Mouse (Mus musculus): Measurements from ENCODE around the gene Tgfb1i1. TPM values are rescaled to one million over a fixed set of nuclear protein-coding genes. Genes with fewer than 3 reads are reported as not detected.

Tgfb1i1 gene
- total RNA-seq, 2 experiments from 2014 or later, result 22.6 to 24.1 TPM

DNA sequence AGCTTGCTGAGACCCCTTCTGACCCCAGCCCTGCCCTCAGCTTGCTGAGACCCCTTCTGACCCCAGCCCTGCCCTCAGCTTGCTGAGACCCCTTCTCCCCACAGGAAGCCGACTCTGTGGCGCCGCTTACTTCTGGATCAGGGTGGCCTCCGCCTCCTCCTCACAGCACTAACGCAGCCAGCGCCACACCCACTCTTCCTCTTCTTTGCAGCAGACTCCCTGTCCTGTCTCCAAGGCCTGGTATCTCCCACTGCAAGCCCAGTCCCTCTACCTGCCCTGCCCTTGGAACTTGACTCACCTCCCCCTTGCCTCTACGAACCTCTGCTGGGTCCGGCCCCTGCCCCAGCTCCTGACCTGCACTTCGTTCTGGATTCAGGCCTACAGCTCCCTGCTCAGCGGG lies 2.7 kb upstream of the Tgfb1i1 start:
- DNase-seq (ENCODE audit: low spot score in 2 of 2), result no peak

DNA sequence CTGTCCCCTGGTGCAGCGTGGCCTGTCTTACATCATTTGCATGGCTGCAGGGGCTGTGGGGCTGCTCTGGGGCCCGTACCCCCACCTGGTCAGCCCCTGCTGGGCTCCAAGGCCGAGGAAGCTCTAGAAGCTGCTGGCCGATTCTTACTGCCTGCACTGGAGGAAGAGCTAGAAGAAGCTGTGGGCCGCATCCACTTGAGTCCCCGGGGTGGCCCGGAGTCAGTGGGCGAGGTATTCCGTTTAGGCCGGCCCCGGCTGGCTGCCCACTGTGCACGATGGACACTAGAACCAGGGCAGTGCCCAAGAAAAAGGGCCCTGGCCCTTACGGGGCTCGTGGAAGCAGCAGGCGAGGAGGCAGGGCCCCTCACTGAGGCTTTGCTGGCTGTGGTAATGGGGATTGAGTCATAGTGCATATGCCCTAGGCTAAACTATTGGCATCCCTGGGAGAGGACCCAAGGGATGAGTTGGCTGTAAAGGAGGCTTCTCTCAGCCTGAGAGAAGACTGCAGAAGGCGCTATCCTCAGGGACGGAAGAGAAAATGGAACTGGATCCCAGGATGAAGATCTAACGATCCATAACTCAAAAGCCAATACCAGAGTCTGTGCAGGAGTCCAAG lies 2.1 kb upstream of the Tgfb1i1 start:
- DNase-seq (ENCODE audit: low spot score in 2 of 2), result no peak

DNA sequence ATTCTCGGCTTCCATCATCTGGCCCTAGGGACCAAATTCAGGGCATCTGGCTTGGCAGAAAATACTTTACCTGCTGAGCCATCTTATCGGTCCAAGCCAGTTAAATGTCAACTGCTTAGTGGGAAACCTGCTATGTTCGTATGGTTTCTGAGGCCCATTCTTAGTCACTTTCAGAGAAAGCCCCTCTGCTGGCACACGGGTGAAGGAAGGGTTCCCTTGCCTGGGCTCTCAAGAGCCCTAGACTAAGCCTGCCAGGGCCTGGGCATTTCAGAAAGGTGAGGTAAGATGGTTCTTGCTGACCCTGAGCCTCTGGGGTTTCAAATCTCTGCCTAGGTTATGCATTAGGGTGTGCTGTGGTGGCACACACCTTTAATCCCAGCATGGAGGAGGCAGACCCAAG lies 1.1 kb upstream of the Tgfb1i1 start:
- DNase-seq (ENCODE audit: low spot score in 2 of 2), result no peak

DNA sequence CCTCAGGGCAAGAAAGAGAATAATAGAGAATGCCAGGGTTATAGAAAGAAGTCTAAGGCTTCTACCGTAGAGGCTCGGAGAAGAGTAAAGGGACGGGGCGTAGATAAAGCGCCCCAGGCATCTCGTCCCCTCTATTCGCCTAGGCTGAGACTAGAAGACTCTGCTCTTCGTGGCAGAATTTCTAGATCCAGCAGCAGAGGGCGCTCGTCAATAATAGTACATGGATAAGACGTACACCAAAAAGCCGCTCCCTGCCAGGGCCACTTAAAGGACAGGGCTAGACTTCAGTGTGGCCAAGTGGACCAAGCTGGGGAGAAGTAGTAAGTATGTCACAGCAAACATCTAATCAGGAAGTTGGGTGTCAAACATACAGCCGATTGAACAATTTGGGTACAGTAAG lies 831 bp downstream of the Tgfb1i1 start:
- peak; percentile 88 for DNase-seq (ENCODE audit: low spot score in 2 of 2)

DNA sequence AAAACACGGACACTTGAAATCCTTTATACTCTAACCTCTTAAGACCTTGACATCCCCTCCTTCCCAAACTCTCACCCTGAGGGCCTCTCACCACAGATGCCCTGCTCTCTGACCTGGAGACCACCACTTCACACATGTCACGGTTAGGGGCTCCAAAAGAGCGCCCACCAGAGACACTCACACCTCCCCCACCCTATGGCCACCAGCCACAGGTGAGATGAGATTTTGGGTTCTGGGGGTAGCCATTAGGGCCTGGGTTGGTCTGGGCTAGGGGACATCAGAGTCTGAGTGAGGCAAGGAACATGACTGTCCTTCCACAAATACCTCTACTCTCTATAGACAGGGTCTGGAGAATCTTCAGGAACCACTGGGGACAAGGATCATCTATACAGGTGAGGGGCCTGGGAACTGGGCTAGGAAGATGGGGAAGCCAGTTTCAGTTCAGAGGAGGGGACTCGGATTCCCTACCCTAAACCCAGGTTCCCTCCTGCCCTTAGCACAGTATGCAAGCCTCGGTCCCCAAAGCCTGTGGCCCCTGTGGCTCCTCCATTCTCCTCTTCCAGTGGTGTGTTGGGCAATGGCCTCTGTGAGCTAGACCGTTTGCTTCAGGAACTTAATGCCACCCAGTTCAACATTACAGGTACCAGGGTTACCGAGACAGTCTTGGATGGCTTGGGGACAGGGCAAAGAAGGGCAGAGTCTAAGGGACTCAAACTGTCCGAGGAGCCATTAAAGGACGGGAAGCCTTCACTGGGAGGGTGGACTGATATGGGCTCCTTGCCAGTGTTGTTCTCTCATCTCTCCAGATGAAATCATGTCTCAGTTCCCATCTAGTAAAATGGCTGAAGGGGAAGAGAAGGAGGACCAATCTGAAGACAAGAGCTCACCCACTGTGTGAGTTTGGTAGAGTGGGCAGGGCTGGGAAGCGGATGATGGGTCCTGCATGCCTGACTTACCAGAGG lies 1.8 kb downstream of the Tgfb1i1 start:
- DNase-seq (ENCODE audit: low spot score in 2 of 2), result no peak

DNA sequence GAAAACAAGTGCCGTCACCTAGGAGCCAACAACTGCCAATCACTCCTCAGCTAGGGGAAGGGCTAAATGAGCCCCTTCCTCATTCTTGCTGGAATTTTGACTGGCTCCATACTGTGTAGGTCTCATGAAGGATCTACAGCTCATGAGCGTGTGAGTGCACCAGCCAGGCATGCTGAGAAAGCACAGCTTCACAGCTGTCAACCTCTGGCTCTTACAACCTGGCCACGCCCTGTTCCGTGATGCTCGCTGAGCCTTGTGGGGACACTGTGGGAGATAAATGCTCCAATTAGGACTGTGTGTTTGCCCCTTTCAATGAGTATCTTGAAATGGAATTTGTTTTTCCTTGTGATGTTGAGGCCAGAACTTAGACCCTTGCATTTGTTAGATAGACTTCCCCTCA lies 3.4 kb downstream of the Tgfb1i1 start:
- no peak for DNase-seq (ENCODE audit: low spot score in 2 of 2)

DNA sequence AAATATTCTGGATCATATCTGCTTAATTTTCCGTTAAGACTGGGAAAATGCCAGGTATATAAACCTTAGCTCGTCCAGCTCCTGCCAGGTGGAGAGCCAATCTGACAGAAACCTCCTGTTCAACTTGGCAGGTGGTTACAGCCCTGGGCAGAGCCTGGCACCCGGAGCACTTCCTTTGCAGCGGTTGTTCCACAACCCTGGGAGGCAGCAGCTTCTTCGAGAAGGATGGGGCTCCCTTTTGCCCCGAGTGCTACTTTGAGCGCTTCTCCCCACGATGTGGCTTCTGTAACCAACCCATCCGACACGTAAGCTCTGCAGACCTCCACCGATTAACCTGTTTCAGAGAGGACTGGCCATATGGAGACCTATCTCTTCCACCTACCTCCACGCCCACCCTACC lies 5.3 kb downstream of the Tgfb1i1 start:
- DNase-seq (ENCODE audit: low spot score in 2 of 2), result no peak

DNA sequence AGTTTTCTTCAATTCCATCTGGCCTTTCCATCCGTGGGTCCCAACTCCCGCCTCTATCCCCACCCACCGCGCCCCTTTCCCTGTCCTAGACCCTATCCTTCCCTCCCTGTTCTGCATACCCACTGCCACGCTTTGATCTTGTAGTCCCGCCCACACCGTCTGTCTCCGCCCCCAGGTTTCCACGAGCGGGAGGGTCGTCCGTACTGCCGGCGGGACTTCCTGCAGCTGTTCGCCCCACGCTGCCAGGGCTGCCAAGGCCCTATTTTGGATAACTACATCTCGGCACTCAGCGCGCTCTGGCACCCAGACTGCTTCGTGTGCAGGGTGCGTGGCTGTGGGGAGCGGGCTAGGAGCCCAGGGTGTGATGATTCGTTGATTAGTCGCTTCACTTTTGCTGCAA lies 6.0 kb downstream of the Tgfb1i1 start:
- peak; percentile 69 to 75 for DNase-seq (ENCODE audit: low spot score in 2 of 2)

DNA sequence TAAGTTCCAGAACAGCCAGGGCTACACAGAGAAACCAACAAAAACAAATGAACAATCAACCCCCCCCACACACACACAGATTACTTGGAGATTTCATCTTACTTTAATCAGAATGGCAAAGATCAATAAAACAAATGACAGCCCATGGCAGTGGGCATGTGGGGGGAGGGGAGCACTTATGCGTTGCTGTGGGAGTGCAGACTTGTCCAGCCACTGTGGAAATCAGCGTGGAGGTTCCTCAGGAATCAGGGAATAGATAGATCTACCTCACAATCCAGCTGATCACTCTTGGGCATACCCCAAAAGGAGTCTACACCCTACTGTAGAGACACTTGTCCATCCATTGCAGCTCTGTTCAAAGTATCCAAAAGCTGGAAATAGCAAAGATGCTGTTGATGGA lies 8.4 kb downstream of the Tgfb1i1 start:
- DNase-seq (ENCODE audit: low spot score in 2 of 2), result no peak

DNA sequence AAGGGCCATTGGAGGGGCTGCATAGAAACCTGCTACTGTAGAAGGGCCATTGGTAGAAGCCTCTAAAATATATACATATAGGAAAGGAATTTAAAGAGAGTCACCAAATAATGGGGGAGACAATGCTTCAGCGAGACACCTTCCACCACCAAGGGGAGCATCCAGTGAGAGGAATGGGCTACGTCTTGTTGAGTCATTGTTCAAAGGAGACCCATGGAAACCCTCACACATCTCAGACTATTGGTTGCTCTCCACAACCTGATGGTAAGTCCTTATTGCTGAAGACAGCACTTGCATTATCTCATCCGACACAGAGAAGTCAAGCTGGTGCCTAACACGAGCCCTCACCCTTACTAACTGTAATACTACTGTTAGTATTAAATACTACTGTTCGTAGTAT lies 9.1 kb downstream of the Tgfb1i1 start:
- no peak for DNase-seq (ENCODE audit: low spot score in 2 of 2)

DNA sequence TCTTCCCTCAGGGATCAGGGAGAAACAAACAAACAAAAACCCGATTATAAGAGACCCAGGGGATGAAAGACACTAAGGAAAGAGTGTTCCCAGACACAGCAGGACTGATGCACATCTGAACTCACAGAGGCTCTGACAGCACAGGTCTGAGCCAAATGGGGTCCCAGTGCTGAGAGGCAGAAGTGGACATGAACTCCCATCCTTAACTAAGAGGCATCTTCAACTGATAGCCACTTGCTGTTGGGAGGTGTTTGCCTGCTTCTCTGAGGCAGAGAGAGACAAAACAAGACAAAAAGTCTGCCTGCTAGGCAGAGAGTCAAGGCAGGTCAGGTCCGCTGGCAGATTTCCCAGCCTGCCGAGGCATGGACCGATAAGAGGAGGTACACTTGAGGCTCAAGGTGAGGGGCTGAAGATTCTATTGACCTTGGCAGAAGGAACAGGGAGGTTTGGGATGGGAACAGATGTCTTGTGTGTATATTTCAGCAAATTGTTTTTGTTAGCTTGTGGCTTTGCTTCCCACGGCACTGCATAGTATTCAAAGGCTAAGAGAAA lies 10.2 kb downstream of the Tgfb1i1 start:
- no peak for DNase-seq (ENCODE audit: low spot score in 2 of 2)

DNA sequence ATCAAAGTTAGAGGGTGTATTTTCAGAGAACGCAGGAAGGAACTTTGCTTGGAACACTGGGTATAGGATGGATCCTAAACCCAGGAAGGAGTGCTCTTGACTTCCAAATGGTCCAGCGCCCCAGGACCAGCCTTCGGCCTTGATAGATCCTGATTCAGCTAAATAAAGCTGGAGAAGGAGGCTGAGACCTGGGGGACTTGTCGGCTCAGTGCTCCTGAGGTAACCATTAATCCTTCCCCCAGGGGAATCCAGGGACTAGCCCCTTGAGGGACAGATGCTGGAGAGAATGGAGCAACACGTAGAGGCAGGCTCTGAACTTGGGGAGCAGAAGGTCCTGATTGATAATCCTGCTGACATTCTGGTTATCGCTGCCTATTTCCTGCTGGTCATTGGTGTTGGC lies 18.8 kb downstream of the Tgfb1i1 start, which contains the start of gene Slc5a2:
TSS of gene Slc5a2 (plus strand) at position 247 of the 400 bp plus-strand sequence.
- no peak for DNase-seq (ENCODE audit: low spot score in 2 of 2)

DNA sequence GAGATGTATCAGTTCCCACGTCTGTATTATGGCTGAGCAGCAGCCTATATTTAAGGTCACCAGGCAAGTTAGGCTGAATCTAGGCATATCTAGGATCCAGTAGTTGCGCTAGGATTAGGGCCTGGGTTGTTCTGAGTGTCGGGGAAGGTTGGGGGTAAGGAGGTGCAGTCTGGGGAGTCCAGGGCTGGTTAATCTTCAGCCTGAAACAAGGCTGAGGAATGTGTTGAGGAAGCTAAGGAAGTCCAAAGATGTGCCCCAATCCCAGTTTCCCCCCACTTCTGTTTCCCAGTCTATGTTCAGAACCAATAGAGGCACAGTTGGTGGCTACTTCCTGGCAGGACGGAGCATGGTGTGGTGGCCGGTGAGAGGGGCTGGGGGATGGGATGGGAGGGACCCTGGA lies 19.4 kb downstream of the Tgfb1i1 start:
- DNase-seq (ENCODE audit: low spot score in 2 of 2), result no peak

DNA sequence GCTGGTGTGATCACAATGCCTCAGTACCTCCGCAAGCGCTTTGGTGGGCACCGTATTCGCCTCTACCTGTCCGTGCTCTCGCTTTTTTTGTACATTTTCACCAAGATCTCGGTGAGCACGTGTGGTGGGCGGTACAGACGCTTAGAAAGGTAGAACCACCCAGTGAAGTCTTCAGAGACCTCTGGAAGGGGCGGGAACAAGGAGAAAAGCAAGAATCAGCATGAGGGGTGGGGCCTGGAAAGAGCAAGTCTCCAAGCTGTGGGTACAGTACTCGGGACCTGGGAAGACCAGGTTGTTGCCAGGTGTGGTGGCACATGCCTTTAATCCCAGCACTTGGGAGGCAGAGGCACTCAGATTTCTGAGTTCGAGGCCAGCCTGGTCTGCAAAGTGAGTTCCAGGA lies 20.8 kb downstream of the Tgfb1i1 start:
- DNase-seq (ENCODE audit: low spot score in 2 of 2), result no peak

DNA sequence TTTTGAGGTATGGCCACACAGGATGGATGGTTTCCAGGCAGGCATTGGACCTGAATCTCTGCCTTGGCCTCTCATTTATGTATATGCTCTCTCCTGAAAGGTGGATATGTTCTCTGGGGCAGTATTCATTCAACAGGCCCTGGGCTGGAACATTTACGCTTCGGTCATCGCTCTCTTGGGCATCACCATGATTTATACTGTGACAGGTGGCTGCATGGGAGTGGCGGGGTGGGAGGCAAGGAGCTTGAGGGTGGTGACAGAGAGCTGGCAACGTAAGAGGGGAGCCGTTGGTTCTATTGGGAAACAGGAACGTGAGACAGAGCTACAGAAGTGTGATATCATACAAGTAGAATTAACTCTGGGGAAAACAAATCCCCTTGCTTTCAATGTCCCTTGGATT lies 21.2 kb downstream of the Tgfb1i1 start:
- DNase-seq (ENCODE audit: low spot score in 2 of 2), result no peak

DNA sequence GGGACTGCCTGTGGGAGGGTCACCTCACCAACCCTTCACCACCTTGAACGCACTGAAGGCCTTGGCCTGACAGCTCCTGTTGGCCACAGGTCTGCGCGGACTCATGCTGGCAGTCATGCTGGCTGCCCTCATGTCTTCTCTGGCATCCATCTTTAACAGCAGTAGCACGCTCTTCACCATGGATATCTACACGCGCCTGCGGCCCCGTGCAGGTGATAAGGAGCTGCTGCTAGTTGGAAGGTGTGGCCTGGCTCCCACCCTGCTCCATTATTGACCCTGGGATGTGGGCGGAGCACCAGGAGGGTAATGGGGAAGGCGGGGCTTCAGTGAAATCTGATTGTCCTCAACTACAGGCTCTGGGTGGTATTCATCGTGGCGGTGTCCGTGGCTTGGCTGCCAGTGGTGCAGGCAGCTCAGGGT lies 23.8 kb downstream of the Tgfb1i1 start:
- DNase-seq (ENCODE audit: low spot score in 2 of 2), result no peak

DNA sequence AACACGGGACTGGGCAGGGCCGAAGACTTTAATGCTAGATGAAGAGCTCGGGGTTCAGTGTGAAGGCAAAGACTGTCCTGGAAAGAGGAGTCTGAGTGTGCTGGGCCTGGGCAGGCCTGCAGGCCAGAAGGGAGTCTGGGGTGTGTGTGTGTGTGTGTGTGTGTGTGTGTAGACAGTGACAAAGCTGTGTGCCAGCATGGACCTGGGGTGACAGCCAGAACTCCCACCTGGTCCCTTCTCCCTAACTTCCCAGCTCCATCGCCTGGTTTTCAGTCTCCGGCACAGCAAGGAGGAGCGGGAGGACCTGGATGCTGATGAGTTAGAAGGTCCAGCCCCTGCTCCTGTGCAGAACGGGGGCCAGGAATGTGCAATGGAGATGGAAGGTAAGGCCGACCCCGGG lies 24.9 kb downstream of the Tgfb1i1 start:
- no peak for DNase-seq (ENCODE audit: low spot score in 2 of 2)

DNA sequence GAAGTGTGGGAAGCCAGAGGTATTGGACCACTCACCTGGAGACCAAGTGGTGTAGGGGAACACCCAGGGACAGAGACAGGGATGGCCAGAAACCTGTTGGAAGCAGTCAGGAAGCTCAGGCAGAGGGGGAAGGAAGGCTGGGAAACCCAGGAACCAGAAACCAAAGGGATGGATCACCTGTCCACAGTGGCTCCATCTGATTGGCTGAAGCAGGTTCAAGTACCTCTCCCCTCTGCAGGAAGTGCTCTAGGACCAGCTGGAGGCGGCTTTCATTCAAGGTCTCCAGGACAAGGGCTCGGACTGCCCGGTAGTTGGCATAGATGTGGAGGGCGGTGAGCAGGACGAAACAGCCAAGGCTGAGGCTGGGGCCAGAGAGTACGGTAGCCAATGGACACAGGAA lies 29.4 kb downstream of the Tgfb1i1 start:
- DNase-seq (ENCODE audit: low spot score in 2 of 2), result no peak

DNA sequence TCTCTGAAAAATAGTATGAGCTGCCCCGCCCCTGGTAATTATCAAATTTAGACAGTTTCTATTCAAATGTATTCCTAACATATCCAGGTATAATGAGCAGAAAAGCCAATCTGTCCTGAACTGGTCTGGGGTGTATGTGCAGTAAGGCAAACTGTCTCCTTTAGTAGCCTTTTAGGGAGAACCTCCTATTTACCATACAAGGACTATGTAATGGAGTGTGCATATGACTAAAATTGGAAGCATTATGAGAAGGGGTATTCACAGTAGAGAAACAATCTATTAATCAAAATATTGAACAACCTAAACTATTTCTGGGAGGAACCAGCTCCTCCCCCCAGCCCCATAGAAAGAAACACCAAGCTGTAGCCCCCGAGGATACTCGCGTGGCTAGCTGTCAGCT lies 33.1 kb downstream of the Tgfb1i1 start:
- no peak for DNase-seq (ENCODE audit: low spot score in 2 of 2)

DNA sequence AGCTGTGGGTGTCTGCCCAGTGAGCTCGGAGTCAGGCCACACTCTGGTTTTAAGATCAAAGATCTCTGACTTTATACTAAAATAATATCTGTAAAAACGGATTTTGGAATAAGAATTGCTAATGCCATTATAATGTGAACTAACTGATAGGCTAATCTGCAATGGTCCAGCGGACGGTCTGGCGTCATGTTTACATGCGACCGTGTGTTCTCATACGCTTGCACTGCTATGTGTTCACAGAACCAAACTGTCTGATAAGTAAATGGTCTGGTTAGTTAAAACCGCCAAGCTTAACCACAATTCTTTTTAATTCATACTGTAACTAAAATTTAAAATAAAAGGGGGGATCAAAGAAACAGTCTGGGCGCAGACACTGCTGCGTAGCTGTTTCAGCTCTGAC lies 35.2 kb downstream of the Tgfb1i1 start:
- DNase-seq (ENCODE audit: low spot score in 2 of 2), result no peak

DNA sequence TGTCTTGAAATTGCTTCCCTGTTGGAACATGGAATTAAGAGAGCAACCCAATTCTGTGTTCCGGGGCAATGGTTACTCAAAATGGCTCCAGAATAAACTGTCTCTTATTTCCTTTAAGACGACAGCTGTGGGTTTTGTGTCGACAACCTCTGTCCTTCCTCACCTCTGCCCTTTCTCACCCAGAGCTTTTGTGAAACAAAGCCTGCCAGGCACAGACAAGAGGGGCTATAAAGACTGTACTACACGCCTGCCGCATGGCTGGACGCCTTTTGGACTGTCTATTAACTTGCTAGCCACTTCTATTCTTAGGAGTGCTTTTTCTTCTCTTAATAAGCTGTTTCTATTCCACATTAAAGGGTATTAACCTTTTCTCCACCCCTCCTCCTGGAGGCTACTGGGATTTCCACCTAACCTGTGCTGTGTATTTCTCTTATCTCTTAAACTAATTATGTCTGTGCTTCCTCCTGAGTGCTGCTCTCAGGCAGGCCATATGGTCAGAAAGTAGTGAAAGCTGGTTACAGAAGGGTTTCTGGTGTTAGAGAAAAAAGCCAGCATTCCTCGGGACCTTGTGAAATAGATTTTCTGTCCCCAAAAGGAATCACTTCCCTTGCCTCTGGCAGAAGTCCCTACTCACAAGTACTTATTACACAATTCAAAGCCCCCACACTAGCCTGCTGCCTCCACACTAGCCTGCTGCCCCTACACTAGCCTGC lies 36.1 kb downstream of the Tgfb1i1 start:
- no peak for DNase-seq (ENCODE audit: low spot score in 2 of 2)

DNA sequence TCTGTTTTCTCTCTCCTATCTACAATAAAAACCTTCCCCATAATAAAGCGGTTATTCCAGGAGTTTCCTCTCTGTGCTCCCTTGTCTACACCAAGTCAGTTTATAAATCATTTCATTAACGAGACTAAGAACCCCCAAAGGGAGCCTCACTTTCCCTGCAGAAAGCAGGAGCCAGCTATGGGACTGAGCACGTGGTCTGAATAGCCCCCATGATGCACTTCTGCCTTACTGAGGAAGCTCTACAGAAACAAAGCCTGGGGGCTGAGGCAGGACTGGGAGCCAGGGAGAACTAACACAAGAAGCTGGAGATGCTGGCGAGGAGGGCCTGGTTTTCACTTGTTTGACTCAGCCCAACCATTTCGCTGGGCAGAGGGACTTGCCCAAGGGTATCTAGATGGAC lies 37.4 kb downstream of the Tgfb1i1 start:
- DNase-seq (ENCODE audit: low spot score in 2 of 2), result no peak
